Mouse (Mus musculus) forebrain, embryonic 10.5 days (tissue): ENCODE data around the gene Olfr625-ps1. TPM values are rescaled to one million over a fixed set of nuclear protein-coding genes. Genes with fewer than 3 reads are reported as not detected.

ENCODE experiments used
- polyA plus RNA-seq: library from polyadenylated mRNA; unstranded; fragments of >200 nt; fragmentation: Nextera tagmentation; extraction: Ambion mirVana; gene quantifications from 2 replicates; pipeline ENCODE4 v1.2.1, GENCODE M21; 2016

Gene Olfr625-ps1
- polyA plus RNA-seq, 1 experiment from 2014 or later, result not detected

Other genes starting within 250 kb of the Olfr625-ps1 start
- not detected in 2 replicates for gene Olfr605, start 237.3 kb upstream of the Olfr625-ps1 start, polyA plus RNA-seq
- not detected in 2 replicates for gene Olfr606, start 233.7 kb upstream of the Olfr625-ps1 start, polyA plus RNA-seq
- not detected in 2 replicates for gene Olfr607, start 218.6 kb upstream of the Olfr625-ps1 start, polyA plus RNA-seq
- gene Olfr608, start 212.8 kb upstream of the Olfr625-ps1 start, polyA plus RNA-seq, result not detected in 2 replicates
- not detected in 2 replicates for gene Olfr609, start 184.7 kb upstream of the Olfr625-ps1 start, polyA plus RNA-seq
- gene Olfr610, start 170.6 kb upstream of the Olfr625-ps1 start, polyA plus RNA-seq, result not detected in 2 replicates
- not detected in 2 replicates for gene Olfr611, start 161.9 kb upstream of the Olfr625-ps1 start, polyA plus RNA-seq
- not detected in 2 replicates for gene Olfr612, start 140.0 kb upstream of the Olfr625-ps1 start, polyA plus RNA-seq
- gene Olfr613, start 134.6 kb upstream of the Olfr625-ps1 start, polyA plus RNA-seq, result not detected in 2 replicates
- gene Olfr615, start 126.6 kb upstream of the Olfr625-ps1 start, polyA plus RNA-seq, result not detected in 2 replicates
- not detected in 2 replicates for gene Olfr616, start 113.6 kb upstream of the Olfr625-ps1 start, polyA plus RNA-seq
- gene Olfr617, start 109.7 kb upstream of the Olfr625-ps1 start, polyA plus RNA-seq, result not detected in 2 replicates
- not detected in 2 replicates for gene Olfr618, start 92.6 kb upstream of the Olfr625-ps1 start, polyA plus RNA-seq
- gene Olfr619, start 82.1 kb upstream of the Olfr625-ps1 start, polyA plus RNA-seq, result not detected in 2 replicates
- not detected in 2 replicates for gene Olfr620, start 70.2 kb upstream of the Olfr625-ps1 start, polyA plus RNA-seq
- not detected in 2 replicates for gene Olfr622, start 40.0 kb upstream of the Olfr625-ps1 start, polyA plus RNA-seq
- gene Olfr623, start 19.0 kb upstream of the Olfr625-ps1 start, polyA plus RNA-seq, result not detected in 2 replicates
- gene Olfr624, start 11.5 kb upstream of the Olfr625-ps1 start, polyA plus RNA-seq, result 0.04 TPM in 2 replicates
- not detected in 2 replicates for gene Olfr243, start 32.0 kb downstream of the Olfr625-ps1 start, polyA plus RNA-seq
- gene Olfr628, start 47.7 kb downstream of the Olfr625-ps1 start, polyA plus RNA-seq, result not detected in 2 replicates
- gene Olfr629, start 62.2 kb downstream of the Olfr625-ps1 start, polyA plus RNA-seq, result not detected in 2 replicates
- gene Olfr630, start 74.6 kb downstream of the Olfr625-ps1 start, polyA plus RNA-seq, result not detected in 2 replicates
- not detected in 2 replicates for gene Olfr69, start 88.9 kb downstream of the Olfr625-ps1 start, polyA plus RNA-seq
- gene Olfr68, start 97.0 kb downstream of the Olfr625-ps1 start, polyA plus RNA-seq, result not detected in 2 replicates
- not detected in 2 replicates for gene Olfr67, start 109.1 kb downstream of the Olfr625-ps1 start, polyA plus RNA-seq
- gene Hbb-bt, start 131.3 kb downstream of the Olfr625-ps1 start, polyA plus RNA-seq, result 183 and 303 TPM in 2 replicates
- gene Hbb-bs, start 145.4 kb downstream of the Olfr625-ps1 start, polyA plus RNA-seq, result 80.0 and 102 TPM in 2 replicates
- 0.37 and 0.52 TPM in 2 replicates for gene Hbb-bh2, start 157.8 kb downstream of the Olfr625-ps1 start, polyA plus RNA-seq
- 4,104 and 5,437 TPM in 2 replicates for gene Hbb-bh1, start 160.4 kb downstream of the Olfr625-ps1 start, polyA plus RNA-seq
- 8,184 and 11,241 TPM in 2 replicates for gene Hbb-y, start 170.5 kb downstream of the Olfr625-ps1 start, polyA plus RNA-seq
- not detected in 2 replicates for gene Olfr66, start 203.5 kb downstream of the Olfr625-ps1 start, polyA plus RNA-seq
- gene Olfr64, start 211.8 kb downstream of the Olfr625-ps1 start, polyA plus RNA-seq, result not detected in 2 replicates
- not detected in 2 replicates for gene Olfr65, start 220.8 kb downstream of the Olfr625-ps1 start, polyA plus RNA-seq
- not detected in 2 replicates for gene Olfr631, start 246.1 kb downstream of the Olfr625-ps1 start, polyA plus RNA-seq